Mouse (Mus musculus) lung, embryonic 15.5 days (tissue): ENCODE measurements around the gene Sass6. TPM values are rescaled to one million over a fixed set of nuclear protein-coding genes. Genes with fewer than 3 reads are reported as not detected.

Source experiments
- ATAC-seq: fragments of 200-750 bp; cut with Nextera tagmentation; 2 replicates; pipeline ENCODE4 v1.8.0; 2017; ENCODE audit warnings: moderate number of reproducible peaks, borderline replicate concordance; ENCODE audit not compliant: low FRiP score, low TSS enrichment; ENCODE audit errors: extremely low read depth
- H3K27ac ChIP-seq: fragments of 300-500 bp; sonication (generic); 2 replicates; pipeline ENCODE4 v1.5.1; 2015; ENCODE audit warnings: moderate library complexity, mild to moderate bottlenecking, inconsistent platforms
- H3K27me3 ChIP-seq: fragments of 300-500 bp; sonication (generic); 2 replicates; pipeline ENCODE4 v1.6.1; 2015; ENCODE audit warnings: inconsistent platforms
- H3K36me3 ChIP-seq: fragments of 300-500 bp; sonication (generic); 2 replicates; pipeline ENCODE4 v1.6.1; 2015; ENCODE audit warnings: inconsistent platforms
- H3K4me1 ChIP-seq: fragments of 300-500 bp; sonication (generic); 2 replicates; pipeline ENCODE4 v1.6.1; 2015; ENCODE audit warnings: inconsistent platforms
- H3K4me2 ChIP-seq: fragments of 300-500 bp; sonication (generic); 2 replicates; pipeline ENCODE4 v1.6.1; 2015; ENCODE audit warnings: inconsistent platforms, mild to moderate bottlenecking, moderate library complexity
- H3K4me3 ChIP-seq: fragments of 300-500 bp; sonication (generic); 2 replicates; pipeline ENCODE4 v1.5.1; 2015; ENCODE audit warnings: mild to moderate bottlenecking, inconsistent platforms
- H3K9ac ChIP-seq: fragments of 300-500 bp; sonication (generic); 2 replicates; pipeline ENCODE4 v1.6.1; 2015; ENCODE audit warnings: inconsistent platforms
- H3K9me3 ChIP-seq: fragments of 300-500 bp; sonication (generic); 2 replicates; pipeline ENCODE4 v1.6.1; 2016; ENCODE audit warnings: inconsistent platforms
- WGBS: fragments of 180-500 bp; shearing (Covaris S2); methylation state at CpG from one replicate; pipeline ENCODE4 v1.1.7; 2015; 5-methylcytosine and 5-hydroxymethylcytosine counted together
- polyA plus RNA-seq: library from polyadenylated mRNA; unstranded; fragments of >200 nt; fragmentation: Nextera tagmentation; extraction: Ambion mirVana; gene quantifications from 2 replicates; pipeline ENCODE4 v1.2.1, GENCODE M21; 2015

Gene Sass6
- polyA plus RNA-seq, 1 experiment from 2014 or later: 26.0 TPM

DNA sequence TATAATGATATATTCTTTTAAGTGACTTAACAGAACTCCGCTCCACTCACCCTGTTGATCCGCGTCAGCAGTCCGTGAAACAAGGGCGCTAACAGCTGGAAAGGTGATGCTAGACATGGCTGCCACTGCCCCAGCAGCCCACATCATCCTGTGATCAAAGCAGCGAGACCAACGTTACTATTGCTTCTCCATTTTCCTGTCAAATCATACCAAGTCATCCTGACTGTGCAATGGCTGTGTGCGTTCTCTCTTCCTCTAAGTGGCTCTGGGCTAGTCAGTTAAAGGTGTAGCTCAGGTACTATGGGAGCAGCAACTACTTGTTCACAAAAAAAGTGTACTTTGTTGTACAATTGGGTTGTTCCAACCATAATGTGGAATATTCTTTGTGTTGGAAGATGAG, 40.1 kb downstream of the Sass6 start:
- WGBS: 87% methylated on average over 8 of the region's 8 CpGs
- H3K27me3 ChIP-seq: no peaks in the 10 kb centered on the region
- H3K4me2 ChIP-seq: no peak overlapping the region
- H3K4me3 ChIP-seq: no peak overlapping the region
- H3K9ac ChIP-seq: no peak overlapping the region
- peaks cover 78% of the 10 kb centered on the region for H3K36me3 ChIP-seq
- no peak overlapping the region for H3K27ac ChIP-seq
- H3K4me1 ChIP-seq: no peaks in the 10 kb centered on the region
- no peak for ATAC-seq
- no peaks in the 10 kb centered on the region for H3K9me3 ChIP-seq

GRCm38 (mm10) chr3:116635799-116636198, 41.0 kb downstream of the Sass6 start:
- 67% methylated on average over 5 of the region's 5 CpGs for WGBS
- H3K9ac ChIP-seq: no peak overlapping the region
- no peak overlapping the region for H3K4me3 ChIP-seq
- H3K4me2 ChIP-seq: no peak overlapping the region
- H3K27ac ChIP-seq: no peak overlapping the region
- no peaks in the 10 kb centered on the region for H3K9me3 ChIP-seq
- H3K27me3 ChIP-seq: no peaks in the 10 kb centered on the region
- peaks cover 82% of the 10 kb centered on the region for H3K36me3 ChIP-seq
- H3K4me1 ChIP-seq: no peaks in the 10 kb centered on the region
- no peak for ATAC-seq

GRCm38 (mm10) chr3:116637693-116638476, 43.1 kb downstream of the Sass6 start:
- Histone ChIP-seq H3K36me3 (peaks cover 87% of the 10 kb centered on the region), H3K27ac (no peak overlapping the region), H3K4me2 (no peak overlapping the region), H3K4me1 (no peaks in the 10 kb centered on the region), H3K27me3 (no peaks in the 10 kb centered on the region), H3K9ac (no peak overlapping the region), H3K4me3 (no peak overlapping the region), H3K9me3 (no peaks in the 10 kb centered on the region)
- 85% methylated on average over 9 of the region's 9 CpGs for WGBS
- no peak for ATAC-seq

DNA sequence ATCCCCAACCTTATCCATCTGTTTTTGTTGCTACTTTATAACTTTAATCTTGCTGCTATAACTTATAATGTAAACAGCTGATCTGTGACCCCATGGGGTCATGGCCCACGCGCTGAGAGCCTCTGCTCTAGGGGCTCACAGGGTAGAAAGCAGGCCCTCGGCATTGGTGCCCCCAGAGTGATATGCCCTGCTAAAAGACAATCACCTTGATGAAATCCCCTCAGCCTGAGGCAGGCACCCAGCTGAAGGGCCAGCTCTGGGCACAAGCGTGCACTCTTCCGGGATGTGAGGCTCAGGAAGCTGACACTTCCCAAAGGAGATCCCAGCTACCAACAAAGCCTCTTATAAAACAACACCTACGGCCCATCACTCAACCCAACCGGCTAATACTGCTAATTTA, 43.8 kb downstream of the Sass6 start:
- Histone ChIP-seq H3K27ac (no peak overlapping the region), H3K36me3 (peaks cover 85% of the 10 kb centered on the region), H3K9ac (no peak overlapping the region), H3K4me1 (no peaks in the 10 kb centered on the region), H3K4me3 (no peak overlapping the region), H3K27me3 (no peaks in the 10 kb centered on the region), H3K4me2 (no peak overlapping the region), H3K9me3 (no peaks in the 10 kb centered on the region)
- 79% methylated on average over 7 of the region's 7 CpGs for WGBS
- no peak for ATAC-seq

GRCm38 (mm10) chr3:116640024-116640423, 45.2 kb downstream of the Sass6 start:
- H3K36me3 ChIP-seq: peaks cover 81% of the 10 kb centered on the region
- no peak overlapping the region for H3K9ac ChIP-seq
- no peak overlapping the region for H3K27ac ChIP-seq
- 44% methylated on average over 1 of the region's 1 CpGs for WGBS
- H3K9me3 ChIP-seq: no peaks in the 10 kb centered on the region
- no peaks in the 10 kb centered on the region for H3K27me3 ChIP-seq
- ATAC-seq: no peak
- H3K4me3 ChIP-seq: no peak overlapping the region
- no peaks in the 10 kb centered on the region for H3K4me1 ChIP-seq
- no peak overlapping the region for H3K4me2 ChIP-seq

DNA sequence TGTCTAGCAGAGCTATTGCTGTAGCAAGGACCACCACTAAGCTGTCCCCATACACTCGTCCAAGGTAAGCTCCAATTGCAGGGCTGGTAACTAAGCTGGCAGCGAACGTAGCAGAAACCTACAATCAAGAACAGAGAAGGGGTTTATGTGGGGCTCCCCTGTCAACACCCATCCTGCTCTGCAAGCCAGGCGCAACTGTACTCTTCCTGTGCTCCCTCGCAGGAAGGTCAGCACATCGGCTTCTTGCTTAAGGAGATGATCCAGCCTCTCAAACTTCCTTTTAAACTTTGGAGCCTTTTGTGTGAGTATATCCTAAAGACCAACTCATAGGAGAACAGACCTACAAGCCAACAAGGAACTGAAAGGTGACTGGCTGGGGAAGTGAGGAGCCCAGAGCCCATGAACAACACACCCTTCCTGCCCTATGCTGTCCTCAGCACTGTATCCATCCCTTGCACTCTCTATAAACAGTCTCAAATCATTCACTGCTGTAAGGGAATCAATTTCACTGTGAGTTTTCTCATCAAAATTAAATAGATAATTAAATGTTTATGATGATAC, 47.1 kb downstream of the Sass6 start:
- H3K9me3 ChIP-seq: no peaks in the 10 kb centered on the region
- 92% methylated on average over 6 of the region's 6 CpGs for WGBS
- H3K9ac ChIP-seq: no peak overlapping the region
- no peaks in the 10 kb centered on the region for H3K27me3 ChIP-seq
- H3K27ac ChIP-seq: no peak overlapping the region
- H3K4me3 ChIP-seq: no peak overlapping the region
- no peaks in the 10 kb centered on the region for H3K4me1 ChIP-seq
- H3K36me3 ChIP-seq: peaks cover 79% of the 10 kb centered on the region
- no peak overlapping the region for H3K4me2 ChIP-seq
- no peak for ATAC-seq

DNA sequence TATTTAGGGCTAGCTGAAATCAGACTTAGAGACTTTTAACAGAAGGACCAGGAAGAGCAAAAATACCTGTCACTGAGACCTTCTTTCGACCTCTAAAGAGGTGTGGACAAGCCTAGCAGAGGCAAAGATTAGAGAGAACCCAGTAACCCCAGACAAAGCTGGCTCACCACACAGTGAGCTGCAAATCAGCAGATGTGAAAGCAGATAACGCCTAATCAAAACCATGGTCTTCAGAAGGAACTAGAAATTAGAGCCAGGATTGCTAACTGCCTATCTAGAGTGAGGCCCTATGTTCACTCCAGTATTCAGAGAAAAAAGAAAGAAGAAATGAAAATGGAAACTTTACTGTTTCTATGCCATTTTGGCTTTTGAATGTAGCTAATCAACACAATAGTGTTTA, 47.6 kb downstream of the Sass6 start:
- ATAC-seq: no peak
- peaks cover 81% of the 10 kb centered on the region for H3K36me3 ChIP-seq

DNA sequence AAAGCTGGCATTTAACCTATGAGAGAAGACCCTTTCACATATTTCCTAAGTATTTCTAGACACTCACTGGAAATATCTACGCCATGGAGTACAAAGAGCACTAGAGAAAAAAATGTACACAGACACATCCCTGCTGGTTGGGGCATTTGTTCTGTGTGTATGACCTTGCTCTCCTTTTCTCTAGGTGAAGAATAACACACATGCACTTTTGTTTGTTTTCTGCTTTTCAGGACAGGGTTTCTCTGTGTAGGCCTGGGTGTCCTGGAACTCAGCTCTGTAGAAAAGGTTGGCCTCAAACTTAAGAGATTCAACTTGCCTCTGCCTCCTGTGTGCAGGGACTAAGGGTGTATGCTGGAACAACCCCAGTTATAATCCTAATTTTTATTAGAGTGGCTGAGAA, 51.6 kb downstream of the Sass6 start:
- H3K27ac ChIP-seq: no peak overlapping the region
- H3K9me3 ChIP-seq: no peaks in the 10 kb centered on the region
- ATAC-seq: no peak
- 95% methylated on average over 1 of the region's 1 CpGs for WGBS
- no peaks in the 10 kb centered on the region for H3K4me1 ChIP-seq
- H3K9ac ChIP-seq: no peak overlapping the region
- no peak overlapping the region for H3K4me2 ChIP-seq
- H3K27me3 ChIP-seq: no peaks in the 10 kb centered on the region
- peaks cover 61% of the 10 kb centered on the region for H3K36me3 ChIP-seq
- no peak overlapping the region for H3K4me3 ChIP-seq

More for the DNA sequence above, 47.6 kb downstream of the Sass6 start:
- Histone ChIP-seq H3K27ac (no peak overlapping the region), H3K27me3 (no peaks in the 10 kb centered on the region), H3K4me1 (no peaks in the 10 kb centered on the region), H3K4me3 (no peak overlapping the region), H3K9me3 (no peaks in the 10 kb centered on the region), H3K4me2 (no peak overlapping the region), H3K9ac (no peak overlapping the region)
- WGBS: 85% methylated on average over 2 of the region's 2 CpGs

DNA sequence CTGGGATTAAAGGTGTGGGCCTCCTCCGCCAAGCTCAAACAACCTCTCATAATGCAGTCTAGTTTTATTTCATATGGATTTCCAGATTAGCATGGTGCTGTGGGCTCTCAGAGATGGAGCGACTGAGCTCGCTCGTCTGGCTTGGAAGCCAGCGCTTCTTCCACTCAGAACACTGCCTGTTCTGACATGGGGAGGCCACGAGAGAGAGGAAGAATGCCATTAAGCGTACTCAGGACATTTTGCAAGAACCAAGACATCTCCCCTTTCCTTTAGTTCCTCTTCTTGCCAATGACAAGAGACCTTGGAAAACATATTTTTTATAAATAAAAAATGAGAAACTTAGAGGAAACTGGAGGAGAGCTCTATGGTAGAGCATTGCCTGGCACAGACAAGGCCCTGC, 54.0 kb downstream of the Sass6 start:
- WGBS: 86% methylated on average over 7 of the region's 7 CpGs
- peaks cover 43% of the 10 kb centered on the region for H3K36me3 ChIP-seq
- H3K27me3 ChIP-seq: no peaks in the 10 kb centered on the region

GRCm38 (mm10) chr3:116650698-116651097, 55.9 kb downstream of the Sass6 start:
- Histone ChIP-seq H3K9me3 (no peaks in the 10 kb centered on the region), H3K4me1 (peaks cover 9% of the 10 kb centered on the region; the same call in 1 of the 2 replicates), H3K4me2 (no peak overlapping the region), H3K4me3 (no peak overlapping the region), H3K9ac (no peak overlapping the region), H3K27ac (no peak overlapping the region), H3K36me3 (peaks cover 31% of the 10 kb centered on the region), H3K27me3 (no peaks in the 10 kb centered on the region)
- WGBS: 96% methylated on average over 9 of the region's 9 CpGs
- no peak for ATAC-seq

More for the DNA sequence above, 54.0 kb downstream of the Sass6 start:
- no peak overlapping the region for H3K4me2 ChIP-seq
- H3K27ac ChIP-seq: no peak overlapping the region
- ATAC-seq: no peak
- no peak overlapping the region for H3K9ac ChIP-seq
- no peak overlapping the region for H3K4me3 ChIP-seq
- no peaks in the 10 kb centered on the region for H3K9me3 ChIP-seq
- H3K4me1 ChIP-seq: peaks cover 6% of the 10 kb centered on the region; the same call in 1 of the 2 replicates

DNA sequence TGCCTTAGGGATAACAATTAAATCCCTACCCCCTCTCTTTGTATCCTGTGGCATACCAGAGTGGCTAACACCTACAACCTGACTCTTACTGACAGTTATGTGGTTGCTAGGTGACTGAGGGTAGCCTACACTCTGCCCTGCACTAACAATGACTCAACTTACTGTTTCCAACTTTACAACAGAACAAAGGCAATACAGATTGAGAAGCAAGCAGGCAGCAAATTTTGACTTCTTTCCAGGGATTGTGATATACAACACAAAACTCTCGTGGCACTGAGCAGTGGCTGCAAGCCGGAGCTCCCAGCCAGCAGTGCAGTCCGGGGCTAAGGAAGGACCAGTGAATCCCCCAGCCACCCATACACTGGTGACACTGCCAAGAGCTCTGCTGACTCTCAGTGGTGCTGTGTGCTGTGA, 57.3 kb downstream of the Sass6 start:
- ATAC-seq: no peak
- Histone ChIP-seq H3K27ac (no peak overlapping the region), H3K4me2 (no peak overlapping the region), H3K9me3 (no peaks in the 10 kb centered on the region), H3K4me1 (peaks cover 15% of the 10 kb centered on the region; the same call in 1 of the 2 replicates), H3K36me3 (peaks cover 19% of the 10 kb centered on the region; the same call in 1 of the 2 replicates), H3K27me3 (no peaks in the 10 kb centered on the region), H3K9ac (no peak overlapping the region), H3K4me3 (no peak overlapping the region)
- 48% methylated on average over 3 of the region's 3 CpGs for WGBS

DNA sequence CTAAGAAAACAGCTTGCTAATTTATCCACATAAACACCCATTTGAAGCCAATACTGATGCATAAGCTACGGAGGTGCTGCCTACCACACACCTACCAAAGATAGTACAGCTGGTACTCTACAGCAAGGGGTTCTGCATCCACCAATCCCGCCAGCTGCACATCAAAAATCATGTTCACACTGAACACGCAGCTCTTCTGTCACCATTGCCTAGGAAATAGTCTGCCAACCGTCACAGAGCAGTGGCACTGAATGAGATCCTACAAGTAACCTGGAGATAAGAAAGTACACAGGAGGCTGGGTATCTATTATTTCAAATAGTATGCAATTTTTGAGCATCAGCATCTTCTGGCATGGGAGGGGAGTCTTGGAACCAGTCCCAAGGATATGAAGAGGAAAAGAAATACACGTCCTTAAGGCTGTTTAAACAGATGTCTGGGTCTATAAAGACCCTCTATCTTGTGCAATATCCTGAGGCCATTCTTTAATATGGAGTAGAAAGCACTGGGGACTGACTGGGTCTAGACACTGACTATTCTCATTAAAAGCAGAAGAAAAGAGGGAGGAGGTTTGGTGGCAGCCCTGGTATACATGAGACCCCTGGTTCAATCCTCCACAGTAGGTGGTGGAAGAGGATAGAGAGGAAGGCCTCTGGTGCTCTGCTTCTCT, 58.6 kb downstream of the Sass6 start:
- H3K27ac ChIP-seq: no peak overlapping the region
- no peak overlapping the region for H3K4me2 ChIP-seq
- ATAC-seq: no peak
- H3K9ac ChIP-seq: no peak overlapping the region
- peaks cover 12% of the 10 kb centered on the region; the same call in 1 of the 2 replicates for H3K36me3 ChIP-seq
- WGBS: 54% methylated on average over 5 of the region's 5 CpGs
- peaks cover 25% of the 10 kb centered on the region; the same call in 1 of the 2 replicates for H3K4me1 ChIP-seq
- H3K9me3 ChIP-seq: no peaks in the 10 kb centered on the region
- no peaks in the 10 kb centered on the region for H3K27me3 ChIP-seq
- H3K4me3 ChIP-seq: no peak overlapping the region
